Mouse (Mus musculus) embryonic facial prominence, embryonic 12.5 days (tissue): ENCODE measurements around the gene Sdhaf1. TPM values are rescaled to one million over a fixed set of nuclear protein-coding genes. Genes with fewer than 3 reads are reported as not detected.

Source experiments
- ATAC-seq: fragments of 200-750 bp; cut with Nextera tagmentation; 2 replicates; pipeline ENCODE4 v1.8.0; 2017; ENCODE audit not compliant: insufficient number of reproducible peaks, insufficient read depth, low FRiP score, low TSS enrichment
- H3K27ac ChIP-seq: fragments of 300-500 bp; sonication (generic); 2 replicates; pipeline ENCODE4 v1.5.1; 2016; ENCODE audit warnings: mild to moderate bottlenecking
- H3K27me3 ChIP-seq: fragments of 300-500 bp; sonication (generic); 2 replicates; pipeline ENCODE4 v1.6.1; 2016; ENCODE audit warnings: mild to moderate bottlenecking, moderate library complexity
- H3K36me3 ChIP-seq: fragments of 300-500 bp; sonication (generic); 2 replicates; pipeline ENCODE4 v1.6.1; 2016; ENCODE audit warnings: mild to moderate bottlenecking
- H3K4me1 ChIP-seq: fragments of 300-500 bp; sonication (generic); 2 replicates; pipeline ENCODE4 v1.6.1; 2016
- H3K4me2 ChIP-seq: fragments of 300-500 bp; sonication (generic); replicated peaks from 2 replicates; pipeline ENCODE4 v1.6.1; 2016; ENCODE audit warnings: mild to moderate bottlenecking, moderate library complexity
- H3K4me3 ChIP-seq: fragments of 300-500 bp; sonication (generic); 2 replicates; pipeline ENCODE4 v1.5.1; 2016; ENCODE audit warnings: mild to moderate bottlenecking
- H3K9ac ChIP-seq: fragments of 300-500 bp; sonication (generic); 2 replicates; pipeline ENCODE4 v1.6.1; 2016; ENCODE audit warnings: mild to moderate bottlenecking, moderate library complexity
- H3K9me3 ChIP-seq: fragments of 300-500 bp; sonication (generic); 2 replicates; pipeline ENCODE4 v1.6.1; 2016; ENCODE audit warnings: mild to moderate bottlenecking, moderate library complexity
- WGBS: fragments of 180-500 bp; shearing (Covaris S2); methylation state at CpG from one replicate; pipeline ENCODE4 v1.1.7; 2016; 5-methylcytosine and 5-hydroxymethylcytosine counted together
- polyA plus RNA-seq: library from polyadenylated mRNA; unstranded; fragments of >200 nt; fragmentation: Nextera tagmentation; extraction: Ambion mirVana; gene quantifications from 2 replicates; pipeline ENCODE4 v1.2.1, GENCODE M21; 2016

Gene Sdhaf1
- polyA plus RNA-seq, 1 experiment from 2014 or later = 23.4 TPM

- H3K27me3 ChIP-seq = no peaks in the 10 kb centered on the region
- no peak overlapping the region for H3K4me3 ChIP-seq
- H3K4me1 ChIP-seq = peaks cover 22% of the 10 kb centered on the region
- H3K27ac ChIP-seq = no peak overlapping the region
- WGBS = 88% methylated on average over 12 of the region's 12 CpGs
- ATAC-seq = no peak
- H3K9me3 ChIP-seq = no peaks in the 10 kb centered on the region
- H3K9ac ChIP-seq = no peak overlapping the region
- H3K36me3 ChIP-seq = peaks cover 36% of the 10 kb centered on the region
- no peak overlapping the region for H3K4me2 ChIP-seq
Observed at GRCm38 (mm10) chr7:30310136-30310535, 13.6 kb downstream of the Sdhaf1 start.

DNA sequence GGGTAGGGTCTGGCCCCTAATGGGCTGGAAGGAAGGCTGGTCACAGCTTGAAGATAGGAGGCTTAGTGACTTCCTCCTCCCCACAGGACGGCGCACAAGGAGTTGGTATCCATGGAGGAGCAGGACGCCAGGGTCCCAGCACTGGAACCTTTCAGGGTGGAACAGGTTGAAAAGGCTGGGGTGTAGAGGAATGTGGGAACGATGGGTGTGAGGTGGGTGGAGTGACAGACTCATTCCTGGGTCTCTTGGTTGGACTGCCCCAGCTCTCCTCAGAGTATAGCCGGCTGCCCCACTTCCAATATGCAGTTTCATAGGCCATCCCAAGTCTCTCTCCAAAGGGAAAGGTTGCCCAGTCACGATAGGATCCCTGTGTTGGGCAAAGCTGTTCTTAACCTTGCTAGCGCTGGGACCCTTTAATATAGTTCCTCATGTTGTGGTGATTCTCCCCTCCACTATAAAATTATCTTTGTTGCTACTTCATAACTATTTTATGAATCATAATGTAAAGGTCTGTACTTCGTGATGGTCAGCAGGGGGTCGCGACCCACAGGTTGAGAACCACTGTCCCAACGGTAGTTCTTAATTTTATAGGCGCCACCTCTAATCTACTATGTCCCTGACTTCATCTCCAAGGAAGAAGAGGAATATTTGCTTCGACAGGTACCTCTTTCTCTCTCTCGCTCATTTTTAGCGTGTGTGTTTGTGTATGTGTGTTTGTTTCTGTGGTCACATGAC, 14.1 kb downstream of the Sdhaf1 start:
- peak overlapping the region; percentile 77 for H3K9ac ChIP-seq
- peak overlapping the region; percentile 71 for H3K4me3 ChIP-seq
- ATAC-seq = no peak
- peak overlapping the region; percentile 87 for H3K4me2 ChIP-seq
- H3K27ac ChIP-seq = no peak overlapping the region
- peaks cover 17% of the 10 kb centered on the region for H3K4me1 ChIP-seq
- H3K36me3 ChIP-seq = peaks cover 37% of the 10 kb centered on the region
- 60% methylated on average over 15 of the region's 15 CpGs for WGBS
- H3K27me3 ChIP-seq = no peaks in the 10 kb centered on the region
- H3K9me3 ChIP-seq = no peaks in the 10 kb centered on the region

DNA sequence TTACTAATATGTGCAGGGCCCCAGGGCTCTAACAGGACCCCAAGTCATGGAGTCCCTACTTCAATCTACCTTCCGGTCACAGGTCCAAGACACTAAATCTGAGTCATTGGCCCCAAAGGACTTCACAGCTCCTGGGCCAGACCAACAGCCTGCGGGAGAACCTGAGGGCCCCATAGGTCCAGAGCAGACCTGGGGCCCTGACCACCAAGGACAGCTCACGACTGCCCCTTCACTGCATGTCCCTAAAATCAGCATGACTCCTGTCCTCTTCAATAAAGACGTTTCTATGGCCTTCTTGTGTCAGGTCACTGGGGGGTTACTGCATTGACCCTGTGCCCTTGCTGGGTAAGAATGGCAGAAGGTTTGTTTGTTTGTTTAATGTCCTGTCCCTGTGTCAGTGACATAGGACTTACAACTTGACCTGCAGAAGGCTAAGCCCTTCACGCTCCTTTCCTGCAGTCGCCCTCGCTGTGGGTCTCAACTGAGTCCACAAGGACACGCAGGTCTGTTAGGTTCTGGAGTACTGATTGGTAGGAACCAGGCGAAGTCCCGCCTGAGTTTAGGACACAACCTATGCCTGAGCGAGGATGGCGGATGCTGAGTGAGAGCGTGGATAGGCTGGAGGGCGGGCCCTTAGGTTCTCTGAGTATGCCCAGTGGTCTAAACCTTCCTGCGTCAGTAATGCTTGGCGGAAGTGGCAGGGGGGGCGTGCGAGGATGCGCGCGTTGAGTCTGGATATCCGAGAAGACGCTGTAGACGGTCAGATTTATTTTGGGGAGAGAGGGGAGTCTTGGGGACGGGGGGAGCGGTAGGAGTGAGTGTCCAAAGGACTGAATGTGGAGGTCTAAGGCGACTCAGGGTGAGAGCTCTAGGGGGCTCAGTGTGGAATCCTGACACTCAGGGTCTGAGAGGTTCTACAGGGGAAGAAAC, 15.4 kb downstream of the Sdhaf1 start, which contains the start of gene Alkbh6:
Gene Alkbh6 (plus strand): TSS at position 642 of the 930 bp plus-strand sequence.
- 3% methylated on average over 27 of the region's 27 CpGs for WGBS
- Histone ChIP-seq H3K4me3 (peak within 1 kb of the TSS; percentile 71), H3K27me3 (no peaks in the 10 kb centered on the region), H3K9ac (peak within 1 kb of the TSS; percentile 77), H3K36me3 (peaks cover 45% of the 10 kb centered on the region), H3K27ac (peak within 1 kb of the TSS; percentile 58), H3K4me2 (peak within 1 kb of the TSS; percentile 87), H3K4me1 (peaks cover 12% of the 10 kb centered on the region), H3K9me3 (no peaks in the 10 kb centered on the region)
- ATAC-seq = peak; percentile 100

DNA sequence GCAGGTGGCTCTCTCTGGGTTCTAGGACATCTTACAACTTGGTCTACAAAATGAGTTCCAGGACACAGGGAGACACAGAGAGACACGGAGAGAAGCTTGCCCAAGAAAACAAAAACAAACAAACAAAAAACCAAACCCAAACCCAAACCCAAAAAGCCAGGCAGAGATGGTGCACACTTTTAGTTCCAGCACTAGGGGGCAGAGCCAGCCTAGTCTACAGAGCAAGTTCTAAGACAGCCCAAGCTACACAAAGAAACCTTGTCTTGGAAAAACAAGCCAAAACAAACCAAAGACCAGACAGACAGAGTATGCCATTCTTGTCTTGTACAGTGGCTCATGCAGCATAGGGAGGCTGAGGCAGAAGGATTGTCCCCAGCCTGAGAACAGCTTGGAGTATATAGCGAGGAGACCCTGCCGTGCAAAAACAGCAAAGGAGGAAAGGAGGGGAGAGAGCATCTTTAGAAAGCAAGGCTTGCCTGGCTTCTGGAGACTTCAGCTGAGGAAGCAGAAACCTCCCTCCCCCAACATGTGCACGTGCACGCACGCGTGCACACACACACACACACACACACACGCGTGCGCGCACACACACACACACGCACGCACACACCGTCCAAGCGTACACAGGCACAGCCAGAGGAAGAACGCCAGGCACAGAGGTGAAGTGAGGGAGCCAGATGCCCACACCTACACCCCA, 17.5 kb downstream of the Sdhaf1 start:
- no peak for ATAC-seq
- 90% methylated on average over 16 of the region's 16 CpGs for WGBS
- no peaks in the 10 kb centered on the region for H3K9me3 ChIP-seq
- no peak overlapping the region for H3K4me3 ChIP-seq
- H3K36me3 ChIP-seq = peaks cover 54% of the 10 kb centered on the region
- no peaks in the 10 kb centered on the region for H3K27me3 ChIP-seq
- H3K9ac ChIP-seq = no peak overlapping the region
- H3K4me1 ChIP-seq = peaks cover 12% of the 10 kb centered on the region
- H3K27ac ChIP-seq = peak overlapping the region; percentile 46; the same call in 1 of the 2 replicates
- H3K4me2 ChIP-seq = no peak overlapping the region

GRCm38 (mm10) chr7:30300914-30301313, 22.8 kb downstream of the Sdhaf1 start:
- no peak overlapping the region for H3K27ac ChIP-seq
- H3K4me2 ChIP-seq = no peak overlapping the region
- H3K4me3 ChIP-seq = no peak overlapping the region
- no peak for ATAC-seq
- WGBS = 51% methylated on average over 3 of the region's 3 CpGs
- no peaks in the 10 kb centered on the region for H3K27me3 ChIP-seq
- no peaks in the 10 kb centered on the region for H3K9me3 ChIP-seq
- no peaks in the 10 kb centered on the region for H3K4me1 ChIP-seq
- H3K36me3 ChIP-seq = peaks cover 86% of the 10 kb centered on the region
- H3K9ac ChIP-seq = no peak overlapping the region

GRCm38 (mm10) chr7:30297266-30297665, 26.4 kb downstream of the Sdhaf1 start:
- H3K36me3 ChIP-seq = peaks cover 78% of the 10 kb centered on the region
- ATAC-seq = no peak

DNA sequence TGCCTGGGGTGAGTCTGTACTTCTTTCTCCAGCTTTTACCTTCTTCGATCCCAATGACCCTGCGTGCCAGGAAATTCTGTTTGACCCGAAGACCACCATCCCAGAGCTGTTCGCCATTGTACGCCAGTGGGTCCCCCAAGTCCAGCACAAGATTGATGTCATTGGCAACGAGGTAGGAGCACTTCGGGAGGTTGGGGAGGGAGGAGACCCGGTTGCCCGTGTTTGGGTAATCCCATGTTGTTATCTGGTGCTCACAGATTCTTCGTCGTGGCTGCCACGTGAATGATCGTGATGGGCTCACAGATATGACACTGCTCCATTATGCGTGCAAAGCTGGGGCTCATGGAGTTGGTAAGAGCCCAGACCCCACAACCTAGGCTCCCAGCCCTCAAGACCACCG, 26.9 kb downstream of the Sdhaf1 start:
- Histone ChIP-seq H3K27ac (no peak overlapping the region), H3K27me3 (no peaks in the 10 kb centered on the region), H3K36me3 (peaks cover 74% of the 10 kb centered on the region), H3K4me2 (no peak overlapping the region), H3K4me1 (peaks cover 11% of the 10 kb centered on the region), H3K9ac (no peak overlapping the region), H3K9me3 (no peaks in the 10 kb centered on the region), H3K4me3 (no peak overlapping the region)
- ATAC-seq = no peak
- WGBS = 92% methylated on average over 15 of the region's 15 CpGs

More at GRCm38 (mm10) chr7:30297266-30297665, 26.4 kb downstream of the Sdhaf1 start:
- no peaks in the 10 kb centered on the region for H3K9me3 ChIP-seq
- no peak overlapping the region for H3K9ac ChIP-seq
- no peak overlapping the region for H3K4me2 ChIP-seq
- no peaks in the 10 kb centered on the region for H3K27me3 ChIP-seq
- 83% methylated on average over 16 of the region's 16 CpGs for WGBS
- H3K4me3 ChIP-seq = no peak overlapping the region
- H3K27ac ChIP-seq = no peak overlapping the region
- H3K4me1 ChIP-seq = peaks cover 7% of the 10 kb centered on the region

- ATAC-seq = no peak
- Histone ChIP-seq H3K27me3 (no peaks in the 10 kb centered on the region), H3K4me3 (no peak overlapping the region), H3K36me3 (peaks cover 61% of the 10 kb centered on the region), H3K4me1 (peaks cover 15% of the 10 kb centered on the region), H3K27ac (no peak overlapping the region), H3K9ac (no peak overlapping the region), H3K4me2 (no peak overlapping the region), H3K9me3 (no peaks in the 10 kb centered on the region)
- 65% methylated on average over 10 of the region's 10 CpGs for WGBS
Observed at GRCm38 (mm10) chr7:30295103-30295502, 28.6 kb downstream of the Sdhaf1 start.

DNA sequence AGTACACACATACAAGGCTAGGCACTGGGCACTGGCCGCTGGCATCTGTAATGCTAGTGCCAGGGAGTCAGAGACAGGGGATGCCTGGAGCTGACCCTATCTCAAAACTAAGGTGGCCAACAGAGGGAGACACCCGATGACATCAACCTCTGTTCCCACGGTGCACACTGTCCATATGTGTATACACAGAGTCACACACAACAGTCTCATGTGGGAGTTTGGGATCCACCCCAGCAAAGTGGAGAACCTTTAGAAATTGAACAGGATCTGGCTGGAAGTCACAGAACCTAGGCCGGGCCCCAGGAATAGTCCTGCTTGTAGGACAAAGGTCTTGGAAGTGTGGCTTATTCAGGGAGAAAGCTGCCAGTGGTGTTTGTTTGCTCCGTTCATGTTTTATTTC, 29.4 kb downstream of the Sdhaf1 start:
- Histone ChIP-seq H3K4me1 (peaks cover 20% of the 10 kb centered on the region), H3K27me3 (0 out of 2 replicates have a peak, but pooled peaks cover 2% of the 10 kb centered on the region), H3K27ac (no peak overlapping the region), H3K9ac (no peak overlapping the region), H3K4me3 (no peak overlapping the region; the same call in 1 of the 2 replicates), H3K36me3 (peaks cover 53% of the 10 kb centered on the region), H3K4me2 (no peak overlapping the region), H3K9me3 (no peaks in the 10 kb centered on the region)
- 92% methylated on average over 5 of the region's 5 CpGs for WGBS
- no peak for ATAC-seq

DNA sequence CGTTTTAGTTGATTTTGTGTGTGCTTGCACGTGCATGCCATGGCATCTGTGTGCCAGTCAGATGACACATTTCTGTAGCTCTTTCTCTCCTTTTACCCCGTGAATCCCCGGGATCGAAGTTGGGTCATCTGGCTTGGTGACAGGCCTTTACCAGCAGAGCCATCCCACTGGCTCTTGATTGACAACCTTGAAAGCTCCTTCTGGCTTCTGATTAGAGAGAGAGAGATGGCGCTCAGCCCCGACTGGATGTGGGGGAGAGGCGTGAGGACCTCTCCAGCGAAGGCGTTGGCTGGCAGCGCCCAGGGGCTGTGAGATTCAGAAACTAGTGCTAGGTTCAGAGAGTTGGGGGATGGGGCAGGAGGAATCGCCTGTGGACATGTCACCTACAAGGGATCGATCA, 29.9 kb downstream of the Sdhaf1 start:
- no peaks in the 10 kb centered on the region for H3K9me3 ChIP-seq
- no peak overlapping the region for H3K4me2 ChIP-seq
- H3K4me1 ChIP-seq = peaks cover 22% of the 10 kb centered on the region
- H3K36me3 ChIP-seq = peaks cover 48% of the 10 kb centered on the region
- WGBS = 82% methylated on average over 13 of the region's 13 CpGs
- no peak overlapping the region for H3K4me3 ChIP-seq
- H3K27ac ChIP-seq = no peak overlapping the region
- ATAC-seq = no peak
- no peak overlapping the region for H3K9ac ChIP-seq
- 0 out of 2 replicates have a peak, but pooled peaks cover 4% of the 10 kb centered on the region for H3K27me3 ChIP-seq
